Comparison of ENCODE assay signal across 20 mouse cellular contexts in the genomic region with DNA sequence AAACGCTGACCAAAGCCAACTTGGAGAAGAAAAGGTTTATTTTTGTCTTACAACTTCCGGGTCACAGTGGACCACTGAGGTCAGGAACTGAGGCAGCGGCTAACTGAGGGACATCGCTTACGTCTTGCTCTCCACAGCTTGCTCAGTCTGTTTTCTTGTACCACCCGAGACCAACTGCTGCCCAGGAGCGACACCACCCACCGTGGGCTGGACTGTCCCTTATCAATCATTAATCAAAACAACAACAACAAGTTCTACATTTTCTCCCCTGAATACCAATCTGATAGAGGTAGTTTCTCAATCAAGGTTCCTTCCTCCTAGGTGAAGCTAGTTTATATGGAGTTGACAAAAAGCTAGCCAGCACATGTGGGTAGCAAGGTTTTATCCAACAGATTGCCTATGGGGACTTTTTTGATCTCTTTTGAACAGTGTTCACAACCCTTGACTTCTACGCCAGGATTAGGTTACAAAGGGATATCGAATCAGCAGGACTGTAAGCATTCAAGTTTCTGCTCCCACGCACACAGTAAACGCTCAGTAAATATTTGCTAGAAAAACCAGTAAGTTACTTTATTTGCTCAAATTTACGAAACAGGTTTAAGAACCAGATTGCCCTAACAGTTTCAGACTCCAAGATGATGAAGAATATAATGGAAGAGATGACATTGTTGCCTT. TPM values are rescaled to one million over a fixed set of nuclear protein-coding genes. Genes with fewer than 3 reads are reported as not detected.
DNase-seq lines count a peak whose midpoint lies in the region; ATAC-seq lines count a peak whose summit lies in the region.
"Had no signal": no experiment of that assay in that cellular context is flagged by ENCODE, and none has a peak within 500 bp of the region (broad histone marks: within the 10 kb centered on the region; RNA-seq: fewer than 3 reads in every experiment).

No protein-coding gene starts in this region.

- no peak overlapping the region; the same call in 1 of the 2 replicates for H3K4me2 ChIP-seq in kidney, embryonic 16.5 days (replicated peaks; ENCODE audit: low read depth, low read length)
- no peak overlapping the region for H3K4me2 ChIP-seq in liver, embryonic 16.5 days (ENCODE audit: low read depth, low read length)
- H3K4me2 ChIP-seq: forebrain, embryonic 13.5 days; heart, embryonic 11.5 days; heart, embryonic 15.5 days had no signal

- 25% methylated on average over 13 of the region's 13 CpGs for WGBS in kidney, embryonic 16.5 days
- WGBS in liver, embryonic 16.5 days (ENCODE audit: insufficient replicate concordance): 51% methylated on average over 13 of the region's 13 CpGs

- no peaks in the 10 kb centered on the region for H3K27me3 ChIP-seq in kidney, embryonic 16.5 days (ENCODE audit: insufficient read depth, low read length)
- H3K27me3 ChIP-seq in liver, embryonic 16.5 days (ENCODE audit: control insufficient read depth, insufficient read depth, low read depth, low read length): no peaks in the 10 kb centered on the region
- H3K27me3 ChIP-seq: forebrain, embryonic 13.5 days; heart, embryonic 15.5 days had no signal

- H3K36me3 ChIP-seq in kidney, embryonic 16.5 days (ENCODE audit: insufficient read depth, low read length): no peaks in the 10 kb centered on the region
- H3K36me3 ChIP-seq in liver, embryonic 16.5 days (ENCODE audit: control insufficient read depth, insufficient read depth): no peaks in the 10 kb centered on the region
- H3K36me3 ChIP-seq: heart, embryonic 15.5 days; hindbrain, embryonic 10.5 days had no signal

- no peak for ATAC-seq in kidney, embryonic 16.5 days (ENCODE audit: low FRiP score, low TSS enrichment)
- ATAC-seq in liver, embryonic 16.5 days (ENCODE audit: low read depth): peak; percentile 58; the same call in 1 of the 2 replicates
- ATAC-seq: forebrain, embryonic 13.5 days; forebrain, postnatal 0 days had no signal

- intact Hi-C loops in heart, postnatal 25 days (cut with DNase I): no loop called here

- H3K9ac ChIP-seq in kidney, embryonic 16.5 days (replicated peaks; ENCODE audit: low read length): no peak overlapping the region
- no peak overlapping the region for H3K9ac ChIP-seq in liver, embryonic 16.5 days (ENCODE audit: low read depth, low read length)
- H3K9ac ChIP-seq: forebrain, embryonic 13.5 days; forebrain, postnatal 0 days; heart, embryonic 15.5 days had no signal

- no peak overlapping the region for H3K4me3 ChIP-seq in kidney, embryonic 16.5 days (ENCODE audit: low read length)
- H3K4me3 ChIP-seq in liver, embryonic 16.5 days (ENCODE audit: low read depth, low read length): no peak overlapping the region
- H3K4me3 ChIP-seq: forebrain, embryonic 13.5 days; heart, adult 2 months; heart, embryonic 15.5 days; hindbrain, embryonic 10.5 days had no signal

- H3K27ac ChIP-seq in kidney, embryonic 16.5 days (ENCODE audit: low read length): no peak overlapping the region
- peak overlapping the region; percentile 47; the same call in 1 of the 2 replicates for H3K27ac ChIP-seq in liver, embryonic 16.5 days (ENCODE audit: low read length)
- H3K27ac ChIP-seq: forebrain, embryonic 13.5 days; heart, adult 2 months; heart, embryonic 15.5 days had no signal

- no peaks in the 10 kb centered on the region for H3K9me3 ChIP-seq in kidney, embryonic 16.5 days (ENCODE audit: low read length)
- no peaks in the 10 kb centered on the region for H3K9me3 ChIP-seq in liver, embryonic 16.5 days (replicated peaks; ENCODE audit: control insufficient read depth, low read length)
- H3K9me3 ChIP-seq: forebrain, embryonic 13.5 days; heart, embryonic 15.5 days; hindbrain, embryonic 10.5 days had no signal

- DNase-seq in kidney, adult 18-20 months: peak; percentile 8
- DNase-seq in liver: no peak
- peak; percentile 16 to 19 for DNase-seq in kidney, postnatal 36 days
- no peak for DNase-seq in spleen, postnatal 36 days (ENCODE audit: low spot score in 2 of 2)
- no peak for DNase-seq in heart, postnatal 25 days (ENCODE audit: low spot score)
- DNase-seq: adrenal gland, postnatal 10 days; cerebellum, adult 11-12 months; cerebellum, adult 9-10 months; cerebellum, postnatal 25 days; forebrain, postnatal 0 days; gastrocnemius, postnatal 14 days; heart, adult 2 months; heart, postnatal 14 days had no signal

- H3K4me1 ChIP-seq in kidney, embryonic 16.5 days (ENCODE audit: insufficient read depth, low read length): peaks cover 12% of the 10 kb centered on the region
- H3K4me1 ChIP-seq in liver, embryonic 16.5 days (ENCODE audit: control insufficient read depth, low read depth, low read length): no peaks in the 10 kb centered on the region
- H3K4me1 ChIP-seq: heart, embryonic 15.5 days had no signal

RNA-seq across cellular contexts. Expression of a gene that starts 40.5 kb away (rescaled TPM):
- 1.7 and 2.1 TPM in 2 replicates for polyA plus RNA-seq in kidney, embryonic 16.5 days (2015; fragmentation: Nextera tagmentation; extraction: Ambion mirVana)
- polyA plus RNA-seq in liver, embryonic 16.5 days (2015; fragmentation: Nextera tagmentation; extraction: Ambion mirVana): 0.15 and 0.21 TPM in 2 replicates
- under 1 TPM; 0.31 to 0.53 TPM for total RNA-seq in heart, postnatal 25 days (2021)
- total RNA-seq: gastrocnemius, adult 18-20 months had no signal

Comparison
In these comparisons a context has a peak if more than half of its experiments do, and no peak if none do; other contexts are left out.
1. DNase-seq: peak in kidney, adult 18-20 months (single experiment) and kidney, postnatal 36 days (2 of 2); none in liver (single experiment), spleen, postnatal 36 days (0 of 2) and heart, postnatal 25 days (single experiment).